Mouse (Mus musculus) hindbrain, embryonic 12.5 days (tissue): Measurements from ENCODE around the gene Folr1. TPM values are rescaled to one million over a fixed set of nuclear protein-coding genes. Genes with fewer than 3 reads are reported as not detected.

Source experiments
- ATAC-seq: fragments of 200-750 bp; cut with Nextera tagmentation; 2 replicates; pipeline ENCODE4 v1.8.0; 2017; ENCODE audit warnings: moderate TSS enrichment; ENCODE audit not compliant: low FRiP score
- H3K27ac ChIP-seq: fragments of 300-500 bp; sonication (generic); 2 replicates; pipeline ENCODE4 v1.5.1; 2016; ENCODE audit warnings: mild to moderate bottlenecking
- H3K27me3 ChIP-seq: fragments of 300-500 bp; sonication (generic); 2 replicates; pipeline ENCODE4 v1.6.1; 2016; ENCODE audit warnings: mild to moderate bottlenecking
- H3K36me3 ChIP-seq: fragments of 300-500 bp; sonication (generic); 2 replicates; pipeline ENCODE4 v1.6.1; 2016; ENCODE audit warnings: mild to moderate bottlenecking
- H3K4me1 ChIP-seq: fragments of 300-500 bp; sonication (generic); 2 replicates; pipeline ENCODE4 v1.6.1; 2016
- H3K4me2 ChIP-seq: fragments of 300-500 bp; sonication (generic); replicated peaks from 2 replicates; pipeline ENCODE4 v1.6.1; 2016; ENCODE audit warnings: mild to moderate bottlenecking
- H3K4me3 ChIP-seq: fragments of 300-500 bp; sonication (generic); 2 replicates; pipeline ENCODE4 v1.5.1; 2016; ENCODE audit warnings: mild to moderate bottlenecking
- H3K9ac ChIP-seq: fragments of 300-500 bp; sonication (generic); 2 replicates; pipeline ENCODE4 v1.6.1; 2016; ENCODE audit warnings: mild to moderate bottlenecking, moderate library complexity
- H3K9me3 ChIP-seq: fragments of 300-500 bp; sonication (generic); replicated peaks from 2 replicates; pipeline ENCODE4 v1.6.1; 2016; ENCODE audit warnings: mild to moderate bottlenecking
- WGBS: fragments of 180-500 bp; shearing (Covaris S2); methylation state at CpG from one replicate; pipeline ENCODE4 v1.1.7; 2016; 5-methylcytosine and 5-hydroxymethylcytosine counted together
- polyA plus RNA-seq: library from polyadenylated mRNA; unstranded; fragments of >200 nt; fragmentation: Nextera tagmentation; extraction: Ambion mirVana; gene quantifications from 2 replicates; pipeline ENCODE4 v1.2.1, GENCODE M21; 2016

Folr1 gene
- polyA plus RNA-seq, 1 experiment from 2014 or later: 12.7 TPM

DNA sequence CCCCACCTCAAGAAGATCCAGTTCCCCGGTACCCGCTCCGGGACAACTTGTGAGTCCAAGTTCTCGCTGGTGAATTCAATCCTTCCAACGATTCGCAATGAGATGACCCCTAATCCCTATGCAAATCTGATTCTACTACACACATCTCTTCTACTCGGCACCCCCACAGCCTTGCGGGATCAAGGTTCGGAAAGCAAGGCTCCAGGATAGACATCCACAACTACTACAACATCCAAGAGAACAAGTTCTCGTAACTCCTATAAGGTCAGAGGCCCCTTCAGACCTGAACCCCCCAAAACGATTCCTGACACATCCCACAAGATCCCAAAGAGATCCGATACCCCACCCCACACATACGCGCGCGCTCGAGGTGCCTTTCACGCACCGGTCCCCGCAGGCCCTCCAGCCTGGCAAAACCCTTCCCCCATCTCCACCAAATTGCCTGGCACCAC lies 33.4 kb downstream of the Folr1 start:
- whole genome bisulfite sequencing: under 1% methylated on average over 20 of the region's 20 CpGs
- peak; percentile 17 for ATAC-seq
- peaks cover 38% of the 10 kb centered on the region for H3K4me1 ChIP-seq

GRCm38 (mm10) chr7:101836271-101837153 lies 34.1 kb downstream of the Folr1 start:
- ATAC-seq: peak; percentile 61
- H3K4me2 ChIP-seq: peak overlapping the region; percentile 92
- H3K36me3 ChIP-seq: peaks cover 16% of the 10 kb centered on the region
- H3K27me3 ChIP-seq: no peaks in the 10 kb centered on the region
- H3K27ac ChIP-seq: peak overlapping the region; percentile 92
- H3K4me1 ChIP-seq: peaks cover 38% of the 10 kb centered on the region
- peak overlapping the region; percentile 85 for H3K9ac ChIP-seq
- no peaks in the 10 kb centered on the region for H3K9me3 ChIP-seq
- peak overlapping the region; percentile 76 for H3K4me3 ChIP-seq
- WGBS: under 1% methylated on average over 63 of the region's 63 CpGs

More for the DNA sequence above, 33.4 kb downstream of the Folr1 start:
- peak overlapping the region; percentile 85 for H3K9ac ChIP-seq
- H3K36me3 ChIP-seq: peaks cover 10% of the 10 kb centered on the region
- H3K27me3 ChIP-seq: no peaks in the 10 kb centered on the region
- H3K27ac ChIP-seq: peak overlapping the region; percentile 92
- H3K4me3 ChIP-seq: peak overlapping the region; percentile 76
- H3K9me3 ChIP-seq: no peaks in the 10 kb centered on the region
- H3K4me2 ChIP-seq: peak overlapping the region; percentile 92

GRCm38 (mm10) chr7:101835457-101836109 lies 35.0 kb downstream of the Folr1 start:
- Histone ChIP-seq H3K4me2 (peak overlapping the region; percentile 92), H3K9ac (peak overlapping the region; percentile 85; the same call in 1 of the 2 replicates), H3K36me3 (peaks cover 26% of the 10 kb centered on the region), H3K4me1 (peaks cover 38% of the 10 kb centered on the region), H3K27me3 (no peaks in the 10 kb centered on the region), H3K27ac (peak overlapping the region; percentile 92), H3K9me3 (no peaks in the 10 kb centered on the region), H3K4me3 (peak overlapping the region; percentile 76)
- no peak for ATAC-seq
- WGBS: 51% methylated on average over 5 of the region's 5 CpGs

GRCm38 (mm10) chr7:101834903-101835302 lies 35.7 kb downstream of the Folr1 start:
- ATAC-seq: no peak

DNA sequence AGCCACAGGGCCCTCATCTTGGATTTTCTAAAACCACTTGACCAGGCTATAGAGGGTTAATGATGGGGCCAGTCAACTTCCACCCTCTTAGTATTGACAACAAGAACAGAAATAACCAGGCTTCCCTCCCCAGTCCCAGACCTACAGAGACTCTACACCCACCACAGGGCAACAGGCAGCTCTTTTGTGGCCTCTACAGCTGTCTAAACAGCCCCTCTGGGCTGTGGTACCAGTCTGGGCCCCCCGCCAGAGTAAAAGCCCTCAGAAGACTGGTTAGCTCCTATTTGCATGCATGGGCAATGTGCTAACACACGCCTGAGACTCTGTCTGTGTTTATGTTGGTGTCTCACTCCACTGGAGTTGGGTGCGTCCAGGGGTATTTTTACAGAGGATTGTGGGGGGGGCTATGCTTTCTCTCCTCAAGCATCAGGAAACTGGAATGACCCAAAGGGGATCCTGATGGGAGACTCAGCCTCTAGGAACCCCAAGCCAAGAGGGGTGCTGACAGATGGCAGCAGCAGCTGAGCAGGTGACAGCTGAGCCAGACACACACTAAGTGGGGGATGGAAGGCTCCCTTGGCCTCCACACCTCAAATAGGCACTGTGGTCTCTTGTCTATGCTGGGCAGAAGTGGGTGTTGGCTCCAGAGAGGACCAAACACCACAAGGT lies 36.5 kb downstream of the Folr1 start:
- no peak for ATAC-seq
- peak overlapping the region; percentile 60 for H3K27ac ChIP-seq
- 0 out of 2 replicates have a peak overlapping the region, but pooled peaks have one; percentile 3 for H3K4me3 ChIP-seq
- H3K4me2 ChIP-seq: peak overlapping the region; percentile 92; the same call in 1 of the 2 replicates
- H3K27me3 ChIP-seq: no peaks in the 10 kb centered on the region
- peaks cover 38% of the 10 kb centered on the region for H3K4me1 ChIP-seq
- H3K9ac ChIP-seq: peak overlapping the region; percentile 23; the same call in 1 of the 2 replicates
- no peaks in the 10 kb centered on the region for H3K9me3 ChIP-seq
- peaks cover 41% of the 10 kb centered on the region for H3K36me3 ChIP-seq
- 45% methylated on average over 3 of the region's 3 CpGs for WGBS

More at GRCm38 (mm10) chr7:101834903-101835302, 35.7 kb downstream of the Folr1 start:
- Histone ChIP-seq H3K27me3 (no peaks in the 10 kb centered on the region), H3K9me3 (no peaks in the 10 kb centered on the region), H3K36me3 (peaks cover 33% of the 10 kb centered on the region), H3K4me2 (peak overlapping the region; percentile 92), H3K4me3 (peak overlapping the region; percentile 76; the same call in 1 of the 2 replicates), H3K4me1 (peaks cover 38% of the 10 kb centered on the region), H3K27ac (peak overlapping the region; percentile 60; the same call in 1 of the 2 replicates), H3K9ac (no peak overlapping the region)
- WGBS: 62% methylated on average over 3 of the region's 3 CpGs

- Histone ChIP-seq H3K4me2 (no peak overlapping the region), H3K4me1 (peaks cover 31% of the 10 kb centered on the region), H3K4me3 (no peak overlapping the region), H3K27me3 (no peaks in the 10 kb centered on the region), H3K36me3 (peaks cover 48% of the 10 kb centered on the region), H3K27ac (no peak overlapping the region), H3K9me3 (no peaks in the 10 kb centered on the region), H3K9ac (no peak overlapping the region)
- no peak for ATAC-seq
- WGBS: 74% methylated on average over 5 of the region's 5 CpGs
Measured at GRCm38 (mm10) chr7:101833352-101833751, 37.2 kb downstream of the Folr1 start.

GRCm38 (mm10) chr7:101832372-101832771 lies 38.2 kb downstream of the Folr1 start:
- peaks cover 28% of the 10 kb centered on the region for H3K4me1 ChIP-seq
- WGBS: 95% methylated on average over 4 of the region's 4 CpGs
- no peak overlapping the region for H3K4me2 ChIP-seq
- no peak overlapping the region for H3K4me3 ChIP-seq
- peaks cover 57% of the 10 kb centered on the region for H3K36me3 ChIP-seq
- no peak overlapping the region for H3K9ac ChIP-seq
- ATAC-seq: no peak
- no peaks in the 10 kb centered on the region for H3K9me3 ChIP-seq
- no peak overlapping the region for H3K27ac ChIP-seq
- no peaks in the 10 kb centered on the region for H3K27me3 ChIP-seq

DNA sequence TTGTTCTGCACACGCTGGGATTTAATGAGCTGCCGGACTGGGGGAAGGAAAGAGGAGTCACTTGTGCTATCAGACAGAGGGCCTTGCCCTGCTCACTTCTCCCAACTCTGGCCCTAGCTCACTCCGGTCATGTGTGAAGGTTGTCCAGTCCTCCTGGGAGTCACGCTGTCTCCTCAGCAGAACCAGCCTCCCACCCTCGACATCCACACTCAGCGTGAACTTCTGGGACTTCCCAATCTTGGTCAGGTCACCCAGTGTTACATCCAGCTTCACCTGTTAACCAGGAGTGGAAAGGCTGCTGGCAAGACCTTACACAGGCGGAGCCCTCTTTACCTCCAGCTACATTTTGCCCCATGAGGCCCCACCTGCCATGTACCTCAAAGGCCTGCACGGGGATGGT lies 39.2 kb downstream of the Folr1 start:
- Histone ChIP-seq H3K36me3 (peaks cover 67% of the 10 kb centered on the region), H3K27ac (no peak overlapping the region), H3K9ac (no peak overlapping the region), H3K4me1 (peaks cover 25% of the 10 kb centered on the region), H3K4me2 (no peak overlapping the region), H3K9me3 (no peaks in the 10 kb centered on the region), H3K27me3 (no peaks in the 10 kb centered on the region), H3K4me3 (no peak overlapping the region)
- ATAC-seq: no peak
- WGBS: 96% methylated on average over 8 of the region's 8 CpGs

GRCm38 (mm10) chr7:101830373-101830772 lies 40.2 kb downstream of the Folr1 start:
- Histone ChIP-seq H3K27ac (no peak overlapping the region), H3K9me3 (no peaks in the 10 kb centered on the region), H3K4me3 (no peak overlapping the region), H3K27me3 (no peaks in the 10 kb centered on the region), H3K4me1 (peaks cover 20% of the 10 kb centered on the region), H3K4me2 (no peak overlapping the region), H3K36me3 (peaks cover 77% of the 10 kb centered on the region), H3K9ac (no peak overlapping the region)
- no peak for ATAC-seq
- 93% methylated on average over 3 of the region's 3 CpGs for WGBS

DNA sequence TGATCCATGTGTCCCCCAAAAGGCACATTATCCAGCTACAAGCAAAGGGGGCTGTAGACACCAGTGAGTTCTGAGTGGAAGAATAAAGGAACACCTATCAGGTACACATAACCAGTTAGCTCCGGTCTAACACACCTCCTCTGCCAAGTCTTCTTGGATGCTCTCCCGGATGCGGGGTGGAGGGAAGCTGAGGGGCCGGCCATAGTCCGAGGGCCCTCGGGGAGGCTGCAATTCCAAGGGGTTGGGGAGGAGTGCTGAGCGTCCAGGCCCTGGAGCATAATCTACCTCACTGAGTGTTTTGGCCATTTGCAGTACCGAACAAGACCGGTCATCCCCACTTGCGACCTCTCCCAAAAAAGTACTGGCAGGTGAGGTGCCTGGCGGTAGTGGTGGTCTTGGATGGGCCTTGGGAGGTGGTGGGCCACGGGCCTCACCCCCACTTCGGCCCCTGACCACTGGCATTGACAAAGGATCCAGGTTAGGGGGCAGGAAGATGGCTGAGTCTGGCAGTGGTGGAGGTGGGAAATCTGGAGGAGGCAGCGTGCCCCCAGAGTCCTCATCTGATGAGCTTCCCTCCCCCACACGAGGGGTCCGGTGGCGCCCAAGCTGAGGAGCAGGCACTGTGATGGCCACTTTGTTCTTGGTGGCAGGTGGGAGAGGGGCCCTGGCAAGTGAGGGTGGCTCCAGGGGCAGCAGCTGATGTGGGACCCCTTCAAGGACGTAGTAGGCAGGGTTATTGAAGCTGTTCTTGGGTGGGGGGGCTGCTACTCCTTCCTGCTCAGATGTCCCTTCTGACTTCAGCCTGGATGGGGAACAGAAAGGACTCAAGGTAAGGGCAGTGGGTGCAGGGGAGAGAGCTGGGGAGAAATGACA lies 46.6 kb downstream of the Folr1 start:
- Histone ChIP-seq H3K9ac (no peak overlapping the region), H3K27ac (no peak overlapping the region), H3K4me2 (no peak overlapping the region), H3K27me3 (peaks cover 54% of the 10 kb centered on the region), H3K9me3 (no peaks in the 10 kb centered on the region), H3K4me3 (no peak overlapping the region), H3K36me3 (peaks cover 44% of the 10 kb centered on the region), H3K4me1 (peaks cover 20% of the 10 kb centered on the region)
- WGBS: 84% methylated on average over 18 of the region's 18 CpGs
- no peak for ATAC-seq
